Mouse (Mus musculus) urinary bladder, postnatal 25 days (tissue): ENCODE data around the gene Kansl1.

ENCODE experiments used
- DNase-seq: peaks from one replicate; pipeline ENCODE4 v3.0.0; 2022; ENCODE audit warnings: low spot score

Kansl1 gene

GRCm38 (mm10) chr11:104438450-104438849, 30.2 kb downstream of the Kansl1 start:
- DNase-seq: no peak

- no peak for DNase-seq
These were observed 32.2 kb downstream of the Kansl1 start for GRCm38 (mm10) chr11:104436394-104436954.

DNA sequence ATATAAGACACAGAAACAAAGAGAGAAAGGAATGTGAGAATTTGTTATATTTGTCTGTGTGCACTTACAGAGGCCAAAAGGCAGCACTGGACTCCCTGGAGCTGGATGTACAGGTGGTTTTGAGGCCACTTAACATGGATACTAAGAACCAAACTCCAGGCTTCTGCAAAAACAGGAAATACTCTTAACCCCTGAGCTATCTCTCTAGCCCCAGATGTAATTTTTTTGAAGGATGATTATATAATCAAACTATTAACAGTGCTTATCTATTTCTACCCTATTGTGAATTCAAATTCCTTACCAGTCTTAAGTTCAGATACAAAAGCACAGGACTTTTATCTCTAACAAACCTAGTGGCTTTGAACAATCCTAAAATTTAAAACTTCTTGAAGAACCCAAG, 32.9 kb downstream of the Kansl1 start:
- DNase-seq: no peak

DNA sequence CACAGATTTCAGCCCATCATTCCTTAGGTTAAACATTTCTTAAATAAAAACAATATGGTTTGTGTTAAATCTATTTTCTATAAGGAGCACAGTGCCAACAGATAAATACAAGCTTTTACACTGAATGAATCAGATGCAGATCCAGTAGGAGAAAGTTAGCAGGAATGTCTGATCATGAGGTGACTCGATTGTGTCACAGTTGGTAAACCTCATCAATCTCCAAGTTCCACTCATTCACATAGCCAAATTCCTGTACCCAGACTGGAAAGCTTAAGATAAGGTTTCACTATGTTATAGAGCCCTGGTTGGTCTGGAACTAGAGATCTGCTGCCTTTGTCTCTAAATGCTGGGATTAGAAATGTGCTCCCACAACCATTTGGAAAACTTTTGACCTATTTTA, 33.5 kb downstream of the Kansl1 start:
- DNase-seq: no peak

GRCm38 (mm10) chr11:104432251-104432650, 36.4 kb downstream of the Kansl1 start:
- no peak for DNase-seq

GRCm38 (mm10) chr11:104431807-104432206, 36.9 kb downstream of the Kansl1 start:
- DNase-seq: no peak

DNA sequence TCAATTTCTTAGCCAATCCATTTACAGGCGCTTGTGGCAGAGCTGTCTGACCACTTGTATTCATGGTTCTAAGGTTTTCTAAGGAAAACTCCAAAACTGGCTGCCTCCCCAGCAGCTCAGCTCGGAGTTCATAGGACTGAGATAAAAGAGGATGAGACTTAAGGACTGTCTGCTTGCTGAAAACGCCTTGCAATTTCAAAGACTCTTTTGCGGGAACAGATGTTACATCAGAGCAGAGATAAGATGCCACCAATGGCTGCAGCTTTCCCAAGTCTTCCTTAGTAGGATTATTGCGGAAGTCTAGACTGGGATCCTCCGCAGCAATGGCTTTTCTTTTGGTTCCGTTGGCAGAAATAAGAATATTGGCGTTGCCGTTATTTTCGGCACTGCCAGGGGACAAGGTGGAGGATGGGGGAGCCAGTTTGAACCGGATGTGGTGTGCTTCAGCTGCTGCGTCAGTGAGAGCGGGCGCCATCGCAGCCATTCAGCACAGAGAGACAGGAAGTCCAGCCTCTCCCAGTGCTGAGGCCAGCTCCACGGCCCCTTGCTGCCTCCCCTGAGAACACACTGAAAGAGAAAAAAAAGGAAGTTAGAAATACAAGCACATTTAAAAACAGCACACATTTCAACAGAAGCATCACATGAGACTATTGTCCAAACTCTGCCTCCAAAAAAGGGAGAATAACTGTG, 43.8 kb downstream of the Kansl1 start:
- no peak for DNase-seq

GRCm38 (mm10) chr11:104412254-104412653, 56.4 kb downstream of the Kansl1 start:
- DNase-seq: no peak

GRCm38 (mm10) chr11:104407391-104407790, 61.3 kb downstream of the Kansl1 start:
- no peak for DNase-seq

GRCm38 (mm10) chr11:104400961-104401360, 67.7 kb downstream of the Kansl1 start:
- DNase-seq: no peak

- DNase-seq: no peak
These were observed 69.0 kb downstream of the Kansl1 start for GRCm38 (mm10) chr11:104399459-104400216.

DNA sequence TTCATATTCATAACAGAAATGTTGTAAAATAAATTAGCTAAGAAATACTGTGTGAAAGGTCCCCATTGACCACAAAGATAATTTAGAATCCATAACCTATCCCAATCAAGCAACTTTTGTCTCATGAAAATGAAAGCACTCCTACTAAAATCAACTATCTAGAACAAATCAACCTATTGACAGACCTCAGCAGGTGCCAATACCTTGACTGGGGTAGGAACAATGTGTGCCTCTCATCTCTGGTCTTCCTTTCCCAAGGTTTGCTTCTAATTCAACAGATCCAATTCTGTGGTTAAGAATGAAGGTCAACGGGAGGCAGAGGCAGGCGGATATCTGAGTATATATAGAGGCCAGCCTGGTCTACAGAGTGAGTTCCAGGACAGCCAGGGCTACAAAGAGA, 73.0 kb downstream of the Kansl1 start:
- no peak for DNase-seq

GRCm38 (mm10) chr11:104393196-104393595, 75.5 kb downstream of the Kansl1 start:
- DNase-seq: no peak

DNA sequence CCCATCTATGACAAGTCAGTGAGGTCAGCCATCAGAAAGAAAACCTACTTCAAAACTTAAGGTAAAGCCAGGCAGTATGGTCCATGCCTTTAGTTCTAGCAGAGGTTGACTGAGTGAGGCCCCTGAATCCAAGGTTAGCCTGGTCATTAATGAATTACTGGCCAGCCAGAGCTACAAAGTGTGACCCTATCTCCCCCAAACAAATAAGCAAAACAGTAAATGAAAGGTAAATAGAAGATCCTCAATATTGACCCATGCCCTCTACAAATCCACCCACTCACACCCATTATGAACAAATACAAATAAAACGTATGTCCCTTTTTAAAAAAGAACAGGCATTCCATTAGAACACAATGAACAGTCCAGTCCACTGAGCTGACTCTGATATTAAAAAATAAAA, 76.5 kb downstream of the Kansl1 start:
- DNase-seq: no peak

DNA sequence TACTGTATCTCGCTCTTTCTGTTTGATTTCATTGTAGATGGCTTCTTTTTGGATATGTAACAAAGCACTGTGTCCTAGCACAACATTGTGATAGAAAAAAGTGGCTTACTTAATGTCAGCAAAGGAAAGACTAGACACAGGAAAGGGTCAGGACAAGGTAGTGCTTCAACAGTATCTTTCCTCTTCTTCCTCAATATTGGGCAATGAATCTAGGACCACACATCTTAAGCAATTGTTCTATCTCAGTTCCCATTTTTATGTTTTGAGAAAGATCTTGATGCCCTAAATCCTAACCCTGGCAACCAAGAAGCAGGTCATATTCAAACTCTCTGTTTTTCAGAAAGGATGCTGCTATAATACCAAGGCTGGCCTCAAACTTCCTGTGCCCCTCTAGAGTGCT, 81.4 kb downstream of the Kansl1 start:
- no peak for DNase-seq

- no peak for DNase-seq
These were observed 82.1 kb downstream of the Kansl1 start for GRCm38 (mm10) chr11:104386595-104386994.

GRCm38 (mm10) chr11:104383167-104383810, 85.4 kb downstream of the Kansl1 start:
- DNase-seq: no peak

- no peak for DNase-seq
These were observed 86.8 kb downstream of the Kansl1 start for GRCm38 (mm10) chr11:104381887-104382286.

- no peak for DNase-seq
These were observed 89.0 kb downstream of the Kansl1 start for GRCm38 (mm10) chr11:104379635-104380034.

- no peak for DNase-seq
These were observed 92.4 kb downstream of the Kansl1 start for GRCm38 (mm10) chr11:104376291-104376690.

GRCm38 (mm10) chr11:104367486-104368190, 101.0 kb downstream of the Kansl1 start:
- no peak for DNase-seq
